Mouse (Mus musculus) hindbrain, embryonic 13.5 days (tissue): ENCODE measurements around the gene Jagn1. TPM values are rescaled to one million over a fixed set of nuclear protein-coding genes. Genes with fewer than 3 reads are reported as not detected.

Source experiments
- ATAC-seq: fragments of 200-750 bp; cut with Nextera tagmentation; 2 replicates; pipeline ENCODE4 v1.8.0; 2017; ENCODE audit warnings: moderate TSS enrichment; ENCODE audit not compliant: low FRiP score
- H3K27ac ChIP-seq: fragments of 300-500 bp; sonication (generic); 2 replicates; pipeline ENCODE4 v1.5.1; 2015; ENCODE audit warnings: inconsistent platforms, mild to moderate bottlenecking, moderate library complexity
- H3K27me3 ChIP-seq: fragments of 300-500 bp; sonication (generic); 2 replicates; pipeline ENCODE4 v1.6.1; 2015; ENCODE audit warnings: mild to moderate bottlenecking, inconsistent platforms
- H3K36me3 ChIP-seq: fragments of 300-500 bp; sonication (generic); 2 replicates; pipeline ENCODE4 v1.6.1; 2015; ENCODE audit warnings: mild to moderate bottlenecking, inconsistent platforms
- H3K4me1 ChIP-seq: fragments of 300-500 bp; sonication (generic); replicated peaks from 2 replicates; pipeline ENCODE4 v1.6.1; 2015; ENCODE audit warnings: inconsistent platforms
- H3K4me2 ChIP-seq: fragments of 300-500 bp; sonication (generic); 2 replicates; pipeline ENCODE4 v1.6.1; 2015; ENCODE audit warnings: inconsistent platforms, mild to moderate bottlenecking, moderate library complexity
- H3K4me3 ChIP-seq: fragments of 300-500 bp; sonication (generic); 2 replicates; pipeline ENCODE4 v1.5.1; 2015; ENCODE audit warnings: mild to moderate bottlenecking, inconsistent platforms
- H3K9ac ChIP-seq: fragments of 300-500 bp; sonication (generic); 2 replicates; pipeline ENCODE4 v1.6.1; 2015; ENCODE audit warnings: mild to moderate bottlenecking, inconsistent platforms
- H3K9me3 ChIP-seq: fragments of 300-500 bp; sonication (generic); 2 replicates; pipeline ENCODE4 v1.6.1; 2016; ENCODE audit warnings: inconsistent platforms
- WGBS: fragments of 180-500 bp; shearing (Covaris S2); methylation state at CpG from one replicate; pipeline ENCODE4 v1.1.7; 2015; 5-methylcytosine and 5-hydroxymethylcytosine counted together
- microRNA-seq: library from miRNA; unstranded; fragments of <30 nt; microRNA quantifications from one replicate; pipeline ENCODE4, GENCODE M21; 2016
- polyA plus RNA-seq: library from polyadenylated mRNA; unstranded; fragments of >200 nt; fragmentation: Nextera tagmentation; extraction: Ambion mirVana; gene quantifications from 2 replicates; pipeline ENCODE4 v1.2.1, GENCODE M21; 2015

Jagn1 gene
- polyA plus RNA-seq, 1 experiment from 2014 or later = 92.9 TPM

DNA sequence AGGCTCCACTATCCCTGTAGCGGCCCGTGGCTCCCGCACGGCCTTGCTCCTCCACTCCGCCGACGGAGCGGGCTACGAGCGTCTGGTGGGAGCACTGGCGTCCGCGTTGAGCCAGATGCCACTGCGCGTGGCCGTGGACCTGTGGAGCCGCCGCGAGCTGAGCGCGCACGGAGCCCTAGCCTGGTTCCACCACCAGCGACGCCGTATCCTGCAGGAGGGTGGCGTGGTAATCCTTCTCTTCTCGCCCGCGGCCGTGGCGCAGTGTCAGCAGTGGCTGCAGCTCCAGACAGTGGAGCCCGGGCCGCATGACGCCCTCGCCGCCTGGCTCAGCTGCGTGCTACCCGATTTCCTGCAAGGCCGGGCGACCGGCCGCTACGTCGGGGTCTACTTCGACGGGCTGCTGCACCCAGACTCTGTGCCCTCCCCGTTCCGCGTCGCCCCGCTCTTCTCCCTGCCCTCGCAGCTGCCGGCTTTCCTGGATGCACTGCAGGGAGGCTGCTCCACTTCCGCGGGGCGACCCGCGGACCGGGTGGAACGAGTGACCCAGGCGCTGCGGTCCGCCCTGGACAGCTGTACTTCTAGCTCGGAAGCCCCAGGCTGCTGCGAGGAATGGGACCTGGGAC is 40.2 kb downstream of the Jagn1 start:
- H3K4me1 ChIP-seq = peaks cover 50% of the 10 kb centered on the region

DNA sequence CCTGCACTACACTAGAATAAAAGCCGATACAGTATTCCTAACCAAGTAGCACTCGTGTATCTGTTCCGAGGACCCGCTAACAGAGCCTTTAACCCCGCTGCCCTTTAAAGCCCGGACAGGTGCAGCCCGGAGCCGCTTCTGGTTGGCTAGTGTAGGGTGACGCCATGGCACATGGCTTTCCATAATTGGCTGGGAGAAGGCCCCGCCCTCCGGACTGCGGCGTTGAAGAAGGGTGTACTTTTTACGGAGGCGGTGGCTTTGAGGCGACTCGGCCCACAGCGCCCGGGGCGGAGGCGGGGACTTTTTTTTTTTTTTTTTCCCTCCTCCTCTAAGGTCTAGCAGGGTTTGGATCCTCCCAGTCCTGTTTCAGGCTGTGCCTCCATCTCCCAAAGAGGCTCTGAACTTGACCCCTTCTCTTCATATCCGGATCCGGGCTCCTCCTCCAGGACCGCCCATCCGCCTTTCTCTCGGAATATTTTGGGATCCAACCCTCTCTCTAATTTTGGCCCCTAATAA is 40.8 kb downstream of the Jagn1 start, which contains the start of gene Creld1:
Gene Creld1, plus strand, starts transcription at position 198 of the 516 bp plus-strand sequence.
- H3K9ac ChIP-seq = peak within 1 kb of the TSS; percentile 89
- H3K9me3 ChIP-seq = no peaks in the 10 kb centered on the region
- H3K27ac ChIP-seq = peak within 1 kb of the TSS; percentile 89
- WGBS = under 1% methylated on average over 26 of the region's 26 CpGs
- H3K4me1 ChIP-seq = peaks cover 50% of the 10 kb centered on the region
- ATAC-seq = peak; percentile 95
- peak within 1 kb of the TSS; percentile 56 for H3K4me3 ChIP-seq
- H3K4me2 ChIP-seq = peak within 1 kb of the TSS; percentile 91
- peaks cover 7% of the 10 kb centered on the region; the same call in 1 of the 2 replicates for H3K27me3 ChIP-seq
- H3K36me3 ChIP-seq = peaks cover 6% of the 10 kb centered on the region

More for the DNA sequence above, 40.2 kb downstream of the Jagn1 start:
- peak overlapping the region; percentile 89 for H3K27ac ChIP-seq
- ATAC-seq = peak; percentile 58
- peaks cover under 1% of the 10 kb centered on the region for H3K36me3 ChIP-seq
- H3K9ac ChIP-seq = peak overlapping the region; percentile 89
- WGBS = under 1% methylated on average over 61 of the region's 65 CpGs
- H3K27me3 ChIP-seq = peaks cover 7% of the 10 kb centered on the region; the same call in 1 of the 2 replicates
- H3K4me3 ChIP-seq = peak overlapping the region; percentile 56
- no peaks in the 10 kb centered on the region for H3K9me3 ChIP-seq
- peak overlapping the region; percentile 91 for H3K4me2 ChIP-seq

DNA sequence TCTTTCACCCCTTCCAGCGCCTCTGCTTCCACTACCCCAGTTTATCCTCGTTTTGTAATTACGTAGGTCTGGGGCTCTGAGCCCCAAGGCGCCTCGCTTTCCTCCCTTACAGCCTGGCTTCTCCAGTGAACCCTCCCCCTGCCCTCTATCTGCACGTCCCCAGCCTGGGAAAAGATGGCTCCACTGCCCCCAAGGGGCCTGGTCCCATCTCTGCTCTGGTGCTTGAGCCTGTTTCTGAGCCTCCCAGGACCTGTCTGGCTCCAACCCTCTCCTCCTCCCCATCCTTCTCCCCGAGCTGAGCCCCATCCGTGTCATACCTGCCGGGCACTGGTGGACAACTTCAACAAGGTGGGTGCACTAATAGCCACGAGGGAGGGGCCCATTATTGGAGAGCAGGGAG is 41.4 kb downstream of the Jagn1 start:
- H3K4me3 ChIP-seq = peak overlapping the region; percentile 56
- H3K4me1 ChIP-seq = peaks cover 50% of the 10 kb centered on the region
- peak overlapping the region; percentile 91 for H3K4me2 ChIP-seq
- peaks cover 7% of the 10 kb centered on the region; the same call in 1 of the 2 replicates for H3K27me3 ChIP-seq
- ATAC-seq = peak; percentile 62
- peaks cover 12% of the 10 kb centered on the region for H3K36me3 ChIP-seq
- peak overlapping the region; percentile 89 for H3K9ac ChIP-seq
- H3K9me3 ChIP-seq = no peaks in the 10 kb centered on the region
- H3K27ac ChIP-seq = peak overlapping the region; percentile 89
- 15% methylated on average over 10 of the region's 10 CpGs for WGBS

DNA sequence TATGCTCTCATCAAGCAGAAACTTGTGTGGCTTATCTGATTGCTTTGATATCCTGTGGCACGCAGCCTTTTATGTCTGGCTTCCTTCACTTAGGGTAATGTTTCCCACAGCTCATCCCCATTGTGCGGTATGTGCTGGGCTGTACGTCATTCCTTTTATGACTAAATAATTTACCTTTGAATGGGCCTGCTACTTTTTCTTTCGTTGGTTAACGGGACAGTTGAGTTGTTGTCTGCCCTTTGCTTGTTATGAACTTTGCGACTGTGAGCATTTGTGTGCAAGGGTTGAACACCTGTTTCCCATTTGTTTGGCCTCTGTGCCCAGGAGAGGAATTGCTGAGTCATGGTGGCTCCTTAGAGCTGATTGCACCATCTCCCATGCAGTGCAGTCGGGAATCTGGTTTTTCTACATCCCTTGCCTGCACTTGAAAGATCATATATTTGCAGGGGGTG is 44.8 kb downstream of the Jagn1 start:
- 68% methylated on average over 7 of the region's 7 CpGs for WGBS
- no peak overlapping the region for H3K27ac ChIP-seq
- no peak overlapping the region for H3K4me3 ChIP-seq
- H3K36me3 ChIP-seq = peaks cover 46% of the 10 kb centered on the region
- ATAC-seq = no peak
- H3K4me1 ChIP-seq = peaks cover 44% of the 10 kb centered on the region
- H3K4me2 ChIP-seq = no peak overlapping the region
- H3K9me3 ChIP-seq = no peaks in the 10 kb centered on the region
- peak overlapping the region; percentile 24; the same call in 1 of the 2 replicates for H3K9ac ChIP-seq
- H3K27me3 ChIP-seq = no peaks in the 10 kb centered on the region

DNA sequence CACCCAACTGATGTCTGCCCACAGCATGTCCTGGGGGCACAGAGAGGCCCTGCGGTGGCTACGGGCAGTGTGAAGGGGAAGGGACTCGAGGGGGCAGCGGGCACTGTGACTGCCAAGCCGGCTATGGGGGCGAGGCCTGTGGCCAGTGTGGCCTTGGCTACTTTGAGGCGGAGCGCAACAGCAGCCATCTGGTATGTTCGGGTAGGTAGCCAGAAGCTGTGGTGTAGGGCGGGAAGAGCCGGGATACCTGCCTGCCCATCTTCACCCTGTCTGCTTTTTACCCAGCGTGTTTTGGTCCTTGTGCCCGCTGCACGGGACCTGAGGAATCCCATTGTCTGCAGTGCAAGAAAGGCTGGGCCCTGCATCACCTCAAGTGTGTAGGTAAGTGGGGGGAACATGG is 47.0 kb downstream of the Jagn1 start:
- Histone ChIP-seq H3K27ac (no peak overlapping the region), H3K9me3 (no peaks in the 10 kb centered on the region), H3K4me2 (no peak overlapping the region), H3K27me3 (no peaks in the 10 kb centered on the region), H3K9ac (no peak overlapping the region), H3K4me1 (peaks cover 31% of the 10 kb centered on the region), H3K36me3 (peaks cover 58% of the 10 kb centered on the region), H3K4me3 (no peak overlapping the region)
- 94% methylated on average over 14 of the region's 14 CpGs for WGBS
- no peak for ATAC-seq

DNA sequence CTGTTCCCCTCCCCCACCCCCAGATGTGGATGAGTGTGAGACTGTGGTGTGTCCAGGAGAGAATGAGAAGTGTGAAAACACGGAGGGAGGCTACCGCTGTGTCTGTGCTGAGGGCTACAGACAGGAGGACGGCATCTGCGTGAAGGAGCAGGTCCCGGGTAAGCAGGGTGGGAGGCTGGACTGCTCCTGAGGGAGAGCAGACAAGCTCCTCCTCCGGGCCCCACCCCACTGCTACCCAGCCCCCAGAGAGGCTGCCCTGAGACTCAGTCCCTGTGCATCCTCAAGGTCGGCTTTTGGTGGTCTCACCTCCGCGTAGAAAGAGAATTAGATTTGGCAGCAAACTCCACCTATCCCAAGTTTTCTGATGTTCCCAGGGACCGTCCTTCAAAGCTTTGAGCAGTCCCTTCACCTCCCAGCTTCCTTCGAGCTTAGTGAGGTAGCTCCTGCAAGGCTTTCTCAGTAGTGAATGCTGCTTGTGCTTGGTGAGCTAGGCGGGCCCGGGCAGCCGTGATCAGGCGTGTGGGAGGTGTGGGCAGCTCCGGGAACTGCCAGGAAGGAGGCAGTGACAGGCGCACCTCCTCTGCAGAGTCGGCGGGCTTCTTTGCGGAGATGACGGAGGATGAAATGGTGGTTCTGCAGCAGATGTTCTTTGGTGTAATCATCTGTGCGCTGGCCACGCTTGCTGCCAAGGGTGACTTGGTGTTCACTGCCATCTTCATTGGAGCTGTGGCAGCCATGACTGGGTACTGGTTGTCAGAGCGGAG is 49.9 kb downstream of the Jagn1 start:
- H3K27ac ChIP-seq = no peak overlapping the region
- H3K4me2 ChIP-seq = no peak overlapping the region
- peaks cover 16% of the 10 kb centered on the region for H3K27me3 ChIP-seq
- no peaks in the 10 kb centered on the region for H3K9me3 ChIP-seq
- no peak for ATAC-seq
- WGBS = 82% methylated on average over 24 of the region's 24 CpGs
- H3K9ac ChIP-seq = no peak overlapping the region
- peaks cover 65% of the 10 kb centered on the region for H3K36me3 ChIP-seq
- peaks cover 23% of the 10 kb centered on the region for H3K4me1 ChIP-seq
- H3K4me3 ChIP-seq = no peak overlapping the region

DNA sequence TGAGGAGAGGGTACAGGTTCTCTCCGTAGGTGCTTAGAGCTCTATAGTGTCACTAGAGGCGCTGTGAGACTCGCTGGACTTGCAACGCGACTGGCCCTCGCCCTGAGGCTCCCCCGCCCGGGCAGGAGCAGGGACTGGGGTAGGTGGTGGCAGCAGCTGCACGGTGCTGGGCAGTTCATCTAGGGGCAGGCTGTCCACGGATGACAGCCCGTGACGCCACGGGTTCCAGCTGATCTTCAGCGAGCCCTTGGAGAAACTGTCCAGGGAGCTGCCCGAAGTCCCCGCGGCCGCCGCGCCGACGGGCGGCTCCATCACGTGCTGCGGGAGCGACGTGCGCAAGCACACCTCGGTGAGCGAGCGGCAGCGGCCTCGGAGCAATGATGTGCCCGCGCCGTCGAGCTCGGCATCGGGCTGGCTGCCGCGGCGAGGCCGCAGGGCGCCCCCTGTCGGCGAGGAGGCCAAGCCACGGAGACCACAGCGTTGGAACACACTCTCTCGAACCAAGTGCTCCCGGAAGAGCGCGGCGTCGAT is 52.0 kb downstream of the Jagn1 start:
- no peaks in the 10 kb centered on the region for H3K9me3 ChIP-seq
- WGBS = 2% methylated on average over 52 of the region's 54 CpGs
- peak overlapping the region; percentile 62 for H3K9ac ChIP-seq
- H3K27me3 ChIP-seq = peaks cover 19% of the 10 kb centered on the region
- peak overlapping the region; percentile 30; the same call in 1 of the 2 replicates for H3K27ac ChIP-seq
- ATAC-seq = peak; percentile 57
- peak overlapping the region; percentile 55 for H3K4me2 ChIP-seq
- H3K4me3 ChIP-seq = peak overlapping the region; percentile 38
- H3K36me3 ChIP-seq = peaks cover 49% of the 10 kb centered on the region
- H3K4me1 ChIP-seq = peaks cover 20% of the 10 kb centered on the region

DNA sequence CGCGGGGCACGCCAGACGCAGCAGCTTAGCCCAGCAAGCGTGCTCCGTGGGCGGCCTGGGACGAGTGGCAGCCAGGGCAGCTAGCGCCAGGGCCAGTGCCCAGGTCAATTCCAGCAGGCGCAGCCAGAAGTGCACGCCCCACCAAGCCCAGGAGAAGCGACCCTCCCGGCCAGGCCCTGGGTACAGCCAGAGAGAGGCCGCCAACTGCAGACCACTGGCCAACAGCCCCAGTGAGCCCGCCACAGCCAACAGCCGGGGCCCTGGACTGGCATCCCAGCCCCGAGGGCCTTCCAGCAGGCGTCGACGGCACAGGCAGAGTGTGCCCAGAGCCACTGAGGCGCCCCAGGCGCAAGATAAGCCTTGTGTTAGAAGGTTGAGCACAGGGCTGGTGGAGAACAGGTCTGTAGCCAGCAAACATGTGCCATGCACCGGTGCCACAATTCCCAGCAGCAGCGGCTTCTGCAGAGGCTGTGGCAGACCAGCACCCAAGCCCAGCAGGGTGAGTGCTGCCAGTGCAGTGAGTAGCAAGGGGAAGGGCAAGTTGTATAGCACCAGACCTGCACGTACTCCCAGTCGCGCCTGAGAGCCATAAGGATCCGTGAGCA is 52.8 kb downstream of the Jagn1 start:
- Histone ChIP-seq H3K27me3 (peaks cover 19% of the 10 kb centered on the region), H3K9me3 (no peaks in the 10 kb centered on the region), H3K27ac (no peak overlapping the region), H3K36me3 (peaks cover 41% of the 10 kb centered on the region), H3K4me1 (peaks cover 20% of the 10 kb centered on the region), H3K4me3 (peak overlapping the region; percentile 38; the same call in 1 of the 2 replicates), H3K9ac (peak overlapping the region; percentile 62), H3K4me2 (peak overlapping the region; percentile 55)
- peak; percentile 17; the same call in 1 of the 2 replicates for ATAC-seq
- 51% methylated on average over 28 of the region's 28 CpGs for WGBS

Small RNA genes within 50 kb of the gene (microRNA-seq; reads per million reads assigned to microRNA genes)
- not detected for gene Gm24387

Other genes starting within 250 kb of the Jagn1 start
- gene Lhfpl4, start 247.2 kb upstream of the Jagn1 start, polyA plus RNA-seq = 52.3 and 57.0 TPM in 2 replicates
- gene Mtmr14, start 204.7 kb upstream of the Jagn1 start, polyA plus RNA-seq = 34.7 and 35.5 TPM in 2 replicates
- gene Cpne9, start 160.3 kb upstream of the Jagn1 start, polyA plus RNA-seq = 1.2 and 1.9 TPM in 2 replicates
- gene Brpf1, start 135.4 kb upstream of the Jagn1 start, polyA plus RNA-seq = 17.1 and 17.3 TPM in 2 replicates
- gene Ogg1, start 115.6 kb upstream of the Jagn1 start, polyA plus RNA-seq = 8.7 and 9.6 TPM in 2 replicates
- gene Camk1, start 98.6 kb upstream of the Jagn1 start, polyA plus RNA-seq = 79.6 and 86.3 TPM in 2 replicates
- 70.0 and 70.6 TPM in 2 replicates for gene Tada3, start 64.7 kb upstream of the Jagn1 start, polyA plus RNA-seq
- gene Arpc4, start 64.5 kb upstream of the Jagn1 start, polyA plus RNA-seq = 416 and 430 TPM in 2 replicates
- gene Ttll3, start 53.3 kb upstream of the Jagn1 start, polyA plus RNA-seq = 11.8 TPM in 2 replicates
- 17.5 and 19.5 TPM in 2 replicates for gene Rpusd3, start 23.2 kb upstream of the Jagn1 start, polyA plus RNA-seq
- gene Cidec, start 6.8 kb upstream of the Jagn1 start, polyA plus RNA-seq = not detected in 2 replicates
- 0.09 and 0.17 TPM in 2 replicates for gene Il17re, start 15.9 kb downstream of the Jagn1 start, polyA plus RNA-seq
- gene Il17rc, start 28.9 kb downstream of the Jagn1 start, polyA plus RNA-seq = 2.0 and 2.4 TPM in 2 replicates
- 67.2 and 72.4 TPM in 2 replicates for gene Creld1, start 40.7 kb downstream of the Jagn1 start, polyA plus RNA-seq
- 5.3 and 7.1 TPM in 2 replicates for gene Prrt3, start 59.4 kb downstream of the Jagn1 start, polyA plus RNA-seq
- 105 and 110 TPM in 2 replicates for gene Emc3, start 89.1 kb downstream of the Jagn1 start, polyA plus RNA-seq
- 3.0 and 3.2 TPM in 2 replicates for gene Fancd2, start 89.1 kb downstream of the Jagn1 start, polyA plus RNA-seq
- 0.19 and 0.23 TPM in 2 replicates for gene Fancd2os, start 158.1 kb downstream of the Jagn1 start, polyA plus RNA-seq
- gene Brk1, start 162.2 kb downstream of the Jagn1 start, polyA plus RNA-seq = 235 and 248 TPM in 2 replicates
- gene Vhl, start 181.4 kb downstream of the Jagn1 start, polyA plus RNA-seq = 65.0 and 68.5 TPM in 2 replicates
- gene Irak2, start 195.9 kb downstream of the Jagn1 start, polyA plus RNA-seq = 1.7 and 2.1 TPM in 2 replicates